Mouse (Mus musculus): ENCODE results near the gene Gorasp1.

Gorasp1 gene

DNA sequence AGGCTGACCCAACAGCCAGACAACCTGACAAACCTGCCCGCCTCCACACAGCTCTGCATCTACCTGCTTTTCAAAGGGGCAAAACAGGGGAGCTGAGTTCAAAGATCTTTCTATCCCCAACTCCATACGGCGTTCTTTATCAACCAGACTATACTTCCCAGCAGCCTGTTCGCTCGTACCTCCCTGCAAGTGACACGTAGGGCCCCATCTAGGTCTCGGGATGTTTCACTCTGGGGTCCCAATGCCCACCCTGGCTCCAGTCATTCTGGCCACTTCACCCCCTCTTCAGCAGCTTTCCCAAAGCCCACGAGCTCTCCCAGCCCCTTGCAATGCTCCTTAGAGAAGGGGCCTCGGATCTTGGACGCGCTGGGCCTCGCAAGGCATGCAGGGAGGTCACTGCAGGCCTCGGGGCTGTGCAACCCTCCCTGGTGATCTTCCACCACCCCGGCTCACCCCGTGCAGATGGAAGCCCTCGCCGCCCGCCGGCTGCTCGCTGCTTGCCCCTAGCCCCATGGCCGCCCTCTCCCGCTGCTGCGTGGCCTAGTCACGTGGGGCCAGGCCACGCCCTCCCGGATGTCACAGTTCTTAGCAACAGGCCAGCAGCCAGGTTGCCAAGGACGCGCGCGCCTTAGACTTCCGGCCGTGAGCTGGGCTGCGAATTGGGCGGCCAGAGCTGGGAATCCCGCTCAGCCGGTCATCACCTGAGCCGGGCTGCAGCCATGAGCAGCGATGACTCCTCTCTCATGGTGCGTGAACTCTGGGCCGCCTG, at the start of gene Gorasp1, which contains the start of gene Ttc21a:
TSS of gene Gorasp1 (minus strand) at position 561 of the 769 bp plus-strand sequence.
TSS of gene Ttc21a (plus strand) at position 602 of the 769 bp plus-strand sequence.
- DNase-seq (ENCODE audit: low spot score) = peak; percentile 74

DNA sequence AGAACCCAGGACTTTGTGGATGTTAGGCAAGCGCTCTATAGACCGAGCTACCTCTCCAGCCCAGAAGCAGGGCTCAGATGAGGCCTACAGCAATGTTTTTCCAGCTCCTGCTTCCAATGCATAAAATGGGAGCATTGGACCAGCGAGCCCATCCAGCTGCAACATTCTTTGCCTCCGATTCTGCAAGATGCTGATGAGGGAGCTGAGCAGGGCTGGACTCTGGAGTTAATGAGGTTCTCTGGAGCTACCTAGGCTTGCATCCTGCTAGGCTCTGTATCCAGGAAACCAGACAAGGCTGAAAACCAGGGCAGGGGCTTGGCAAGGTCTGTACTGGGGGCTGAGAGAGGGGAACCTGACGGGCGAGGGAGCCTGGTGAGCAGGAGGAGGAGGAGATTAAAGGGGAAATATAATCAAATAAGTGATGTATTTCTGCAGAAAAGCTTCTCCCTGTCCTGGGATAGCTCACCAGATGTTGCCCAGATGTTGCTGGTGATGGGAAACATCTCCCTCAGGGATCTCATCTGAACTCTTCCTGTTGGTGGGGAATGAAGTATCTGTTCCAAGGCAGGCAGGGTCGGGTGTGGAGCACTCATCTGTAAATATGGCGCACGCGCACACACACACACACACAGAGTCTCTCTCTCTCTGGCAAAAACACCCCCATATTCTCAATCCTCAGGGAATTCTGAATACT, 48.7 kb upstream of the Gorasp1 start:
- no peak for DNase-seq (ENCODE audit: low spot score)

DNA sequence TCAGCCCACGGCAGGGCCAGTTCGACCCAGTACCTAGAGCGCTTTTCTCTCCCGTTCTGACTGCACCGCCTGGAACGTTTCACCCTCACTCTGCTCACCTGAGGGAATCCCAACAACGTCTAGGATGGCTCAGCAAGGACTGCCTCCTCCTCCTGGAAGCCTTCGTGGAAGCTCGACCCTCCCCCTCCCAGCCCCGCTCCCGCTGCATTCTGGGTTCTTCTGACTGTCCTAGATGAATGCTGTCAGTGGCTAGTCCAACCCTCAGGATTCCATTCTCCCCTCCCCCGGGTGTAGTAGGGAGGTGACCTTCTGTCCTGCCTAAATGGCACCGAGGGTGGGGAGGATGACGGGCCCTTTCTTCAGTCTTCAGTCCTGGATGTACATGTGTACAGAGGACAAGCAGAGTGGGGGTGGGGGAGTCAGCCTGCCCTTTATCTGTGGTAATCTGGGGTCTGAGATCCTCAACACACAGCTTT, 47.2 kb upstream of the Gorasp1 start, which contains the start of gene Csrnp1:
TSS of gene Csrnp1 (minus strand) at position 123 of the 476 bp plus-strand sequence.
- no peak for DNase-seq (ENCODE audit: low spot score)

DNA sequence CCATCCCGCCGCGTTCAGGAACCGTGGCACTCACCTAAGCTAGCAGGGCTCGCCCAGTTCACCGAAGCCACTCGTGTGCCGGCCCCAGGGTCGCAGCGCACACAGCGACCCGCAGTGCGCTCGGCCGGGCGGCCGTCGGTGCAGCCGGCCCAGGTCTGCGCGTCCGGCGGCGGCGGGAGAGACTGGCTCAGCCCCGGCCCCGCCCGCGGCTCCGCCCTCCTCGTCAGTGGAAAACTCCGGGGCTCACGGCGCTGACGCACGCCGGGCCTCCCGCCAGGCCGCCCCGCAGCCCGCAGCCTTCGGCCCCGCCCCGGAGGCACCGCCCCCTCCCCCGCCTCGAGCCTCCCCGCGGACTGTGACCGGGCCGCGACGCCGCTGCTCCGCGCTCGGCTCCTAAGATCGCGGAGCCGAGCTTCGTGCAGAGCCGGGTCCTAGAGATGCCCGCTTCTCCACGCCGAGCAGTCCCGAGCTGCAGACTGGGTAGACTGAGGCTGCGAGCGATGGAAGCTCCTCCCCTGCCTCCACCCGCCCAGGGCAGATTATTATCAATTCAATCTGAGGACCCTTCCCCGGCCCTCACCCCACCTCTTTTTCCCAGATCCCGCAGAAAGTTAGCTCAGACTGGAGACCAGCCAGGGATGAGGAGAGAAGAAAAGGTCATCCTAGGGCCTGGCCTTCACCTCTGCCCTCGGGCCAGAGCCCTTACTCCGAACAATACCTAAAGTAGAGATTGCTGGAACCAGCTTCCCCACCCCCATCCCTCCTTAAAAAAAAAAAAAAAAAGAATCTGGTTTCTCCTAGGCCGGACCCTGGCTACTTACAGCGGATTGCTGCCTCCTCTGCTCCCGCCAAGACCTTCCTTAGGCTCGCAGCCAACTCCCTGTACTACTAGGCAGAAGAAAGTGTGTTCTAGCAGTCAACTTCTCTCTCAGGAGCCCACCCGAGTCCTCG, 46.5 kb upstream of the Gorasp1 start:
- no peak for DNase-seq (ENCODE audit: low spot score)

DNA sequence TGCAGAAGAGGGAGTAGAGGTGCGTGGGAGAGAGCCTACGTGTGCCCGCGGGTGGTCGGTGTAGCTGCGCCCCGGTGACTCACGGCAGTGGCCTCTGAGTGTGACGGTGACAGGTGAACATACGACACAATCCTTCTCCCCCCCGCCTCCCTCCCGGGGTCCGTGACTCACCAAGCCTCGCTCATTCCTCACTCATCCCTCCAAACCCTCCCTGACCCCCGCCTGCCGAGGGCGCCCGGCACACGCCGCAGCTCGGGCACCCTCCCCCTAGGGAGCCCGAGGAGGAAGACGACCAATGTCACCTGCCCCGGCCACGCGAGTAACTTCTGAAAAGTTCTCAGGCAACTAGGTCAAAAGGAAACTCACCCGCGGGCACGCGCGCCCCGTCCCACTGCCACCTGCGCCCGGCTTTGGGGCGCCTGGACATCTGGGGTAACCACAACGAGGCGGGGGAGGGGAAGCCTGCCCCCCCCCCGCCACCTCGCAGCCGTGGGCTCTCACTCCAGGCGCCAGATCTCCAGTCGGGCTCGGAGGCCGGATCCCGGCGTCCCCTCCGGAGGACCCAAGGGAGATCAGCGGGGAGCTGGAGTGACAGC, 45.7 kb upstream of the Gorasp1 start:
- no peak for DNase-seq (ENCODE audit: low spot score)

DNA sequence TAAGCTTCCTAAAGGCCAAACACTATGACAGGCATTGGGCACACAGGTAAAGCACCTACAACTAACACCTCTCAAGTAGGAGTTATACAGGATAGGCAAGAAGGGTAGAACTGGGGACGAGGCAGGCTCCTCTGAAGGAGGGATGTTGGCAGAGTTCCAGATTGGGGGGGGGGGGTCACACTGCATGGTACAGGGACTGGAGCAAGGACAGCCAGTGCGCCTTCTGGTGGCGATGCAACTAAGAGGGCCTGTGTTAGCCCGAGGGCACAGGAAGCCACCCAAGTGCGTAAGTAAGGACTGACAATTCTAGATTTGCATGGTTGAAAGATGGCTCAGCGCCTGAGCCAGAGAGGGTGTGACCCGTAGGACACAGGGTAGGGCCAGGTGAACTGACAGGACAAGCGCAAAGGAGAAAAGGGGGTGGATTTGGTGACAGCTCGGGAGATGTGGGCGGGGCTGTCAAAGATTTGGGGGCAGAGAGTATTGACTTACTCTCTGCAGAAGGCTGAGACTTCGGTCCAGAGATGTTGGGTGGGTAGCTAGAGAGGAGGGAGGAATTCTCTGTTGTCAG, 45.0 kb upstream of the Gorasp1 start:
- no peak for DNase-seq (ENCODE audit: low spot score)

DNA sequence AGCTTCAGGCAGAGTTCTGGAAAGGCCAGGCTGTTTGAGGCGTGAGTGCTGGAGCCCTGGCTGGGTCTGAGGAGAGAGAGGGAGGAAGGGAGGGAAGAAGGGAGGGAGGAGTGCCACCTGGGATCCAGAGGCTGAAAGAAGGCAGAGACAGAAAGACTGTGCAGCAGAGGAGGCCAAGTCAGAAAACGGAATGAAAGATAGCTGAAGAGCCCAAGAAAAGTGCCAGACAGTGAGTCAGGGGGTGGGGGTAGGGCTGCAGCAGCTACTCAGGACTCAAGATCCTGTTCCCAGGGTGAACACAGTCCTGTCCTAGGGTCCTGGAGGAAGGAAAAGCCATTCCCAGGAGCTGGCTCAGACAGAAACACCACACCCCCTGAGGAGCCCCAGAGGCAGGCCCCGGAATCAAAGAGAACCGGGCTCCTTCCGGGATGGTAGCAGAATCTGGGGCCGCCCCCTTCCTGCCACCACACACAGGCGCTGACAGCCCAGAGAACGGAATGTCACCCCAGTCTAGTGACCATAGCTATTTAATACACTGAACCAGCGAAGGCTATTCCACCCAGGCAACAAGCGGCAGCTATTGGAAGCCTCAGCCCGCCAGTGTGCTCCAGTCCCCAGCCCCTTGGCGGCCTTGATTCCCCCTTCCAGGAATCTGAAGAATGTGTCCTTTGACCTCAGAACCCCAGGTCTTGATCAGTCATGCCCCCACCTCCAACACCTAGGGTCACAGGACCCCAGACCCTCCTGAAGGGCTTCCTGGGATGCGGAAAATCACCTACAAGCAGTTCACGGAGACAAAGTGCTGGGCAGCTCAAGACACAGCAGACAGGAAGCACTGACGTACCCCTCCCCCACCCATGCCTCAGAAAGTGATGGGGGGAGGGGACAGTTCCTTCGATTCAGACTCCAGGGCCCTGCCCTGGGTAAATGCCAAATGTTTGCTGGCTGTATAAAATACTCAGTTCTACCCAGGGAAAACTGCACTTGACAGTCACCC, 44.1 kb upstream of the Gorasp1 start:
- no peak for DNase-seq (ENCODE audit: low spot score)

DNA sequence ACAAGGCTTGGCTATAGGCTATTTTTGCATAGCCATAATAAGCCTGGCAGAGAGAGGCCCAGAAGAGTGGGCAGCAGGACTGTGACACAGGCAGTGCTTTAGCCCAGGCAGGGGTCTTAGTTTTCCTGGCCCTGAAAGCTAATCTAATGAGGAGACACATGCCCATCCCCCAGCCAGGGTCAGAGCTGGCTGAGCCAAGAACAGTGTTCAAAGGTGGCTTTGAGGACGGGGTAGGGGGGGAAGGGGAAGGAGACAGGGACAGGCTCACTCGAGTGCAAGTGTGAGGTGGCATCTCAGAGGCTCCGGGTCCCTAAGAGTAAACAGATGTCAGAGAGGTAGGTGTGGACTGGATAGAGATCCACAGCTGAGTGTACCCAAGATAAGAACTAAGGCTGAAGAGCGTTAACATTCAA, 43.4 kb upstream of the Gorasp1 start:
- no peak for DNase-seq (ENCODE audit: low spot score)

DNA sequence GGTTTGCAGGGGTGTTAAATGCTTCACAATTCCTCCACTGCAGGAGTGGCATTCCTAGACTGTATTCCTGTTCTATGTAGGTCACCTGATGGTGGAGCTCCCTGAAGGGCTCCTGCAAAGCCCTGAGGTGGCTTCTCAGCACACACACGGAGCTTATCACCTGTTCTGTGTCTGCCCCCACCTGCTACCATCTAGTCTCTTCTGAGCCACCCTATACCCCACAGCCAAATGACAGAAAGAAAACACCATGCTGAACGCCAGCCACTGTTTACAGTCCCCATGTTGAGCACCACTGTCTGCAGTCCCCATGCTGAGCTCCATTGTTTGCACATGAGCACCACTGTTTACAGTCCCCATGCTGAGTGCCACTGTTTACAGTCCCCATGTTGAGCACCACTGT, 42.4 kb upstream of the Gorasp1 start:
- DNase-seq (ENCODE audit: low spot score) = no peak

DNA sequence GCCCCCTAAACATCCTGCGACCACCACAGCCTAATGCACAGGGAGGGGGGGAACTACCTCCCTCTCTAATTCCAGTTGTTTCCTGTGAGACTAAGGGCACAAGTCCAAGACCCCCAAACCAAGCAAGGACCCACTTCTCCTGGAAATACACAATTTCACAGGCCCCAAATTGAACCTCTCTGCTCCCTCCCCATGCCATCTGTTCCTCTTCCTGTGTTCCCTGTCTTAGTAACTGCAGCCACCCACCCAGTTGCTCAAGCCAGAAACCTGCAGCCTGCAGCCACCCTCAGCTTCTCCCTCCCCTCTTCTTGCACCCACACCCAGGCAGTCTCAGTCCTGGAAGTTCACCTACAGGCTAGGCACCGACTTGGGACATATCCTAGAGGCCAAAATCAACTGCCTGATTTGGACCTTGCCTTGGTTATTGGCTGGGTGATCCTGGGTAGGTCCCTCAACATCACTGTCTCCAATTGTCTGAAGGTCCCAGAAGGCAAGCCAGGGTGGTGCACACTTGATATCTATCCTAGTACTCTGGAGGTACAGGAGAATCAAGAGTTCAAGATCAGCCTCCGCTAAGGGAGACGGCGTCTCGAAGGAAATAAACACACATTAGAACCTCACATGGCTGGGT, 41.6 kb upstream of the Gorasp1 start:
- DNase-seq (ENCODE audit: low spot score) = no peak

DNA sequence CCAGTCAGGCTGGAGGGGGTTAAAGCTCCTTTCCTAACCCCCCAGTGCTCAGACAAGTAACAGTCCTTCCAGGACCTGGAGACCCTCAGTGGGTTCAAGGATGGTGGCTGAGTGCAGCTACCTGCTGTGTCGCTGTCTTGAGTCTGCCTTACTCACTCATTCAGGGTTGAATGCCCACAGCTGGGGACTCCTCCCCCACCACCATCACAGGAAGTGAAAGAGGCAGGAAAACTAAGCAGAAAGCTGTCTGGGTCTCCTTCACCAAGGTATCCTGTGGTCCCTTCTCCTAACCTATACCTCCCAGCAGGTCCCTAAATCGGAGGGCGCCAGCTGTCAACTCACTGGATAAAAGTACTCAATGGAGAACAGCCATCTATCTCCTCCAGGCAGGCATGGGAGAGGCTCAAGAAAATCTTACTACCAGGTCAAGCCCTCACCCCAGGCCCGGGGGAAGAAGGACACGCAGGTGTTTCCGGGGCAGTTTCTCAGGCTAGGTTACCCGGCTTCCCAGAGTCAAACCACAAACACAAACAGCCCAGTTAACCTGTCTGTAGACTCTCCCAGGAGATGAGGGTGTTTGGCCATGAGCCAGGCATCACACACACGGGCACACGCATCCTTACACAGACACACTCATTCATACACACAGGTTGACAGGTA, 40.9 kb upstream of the Gorasp1 start:
- DNase-seq (ENCODE audit: low spot score) = no peak

DNA sequence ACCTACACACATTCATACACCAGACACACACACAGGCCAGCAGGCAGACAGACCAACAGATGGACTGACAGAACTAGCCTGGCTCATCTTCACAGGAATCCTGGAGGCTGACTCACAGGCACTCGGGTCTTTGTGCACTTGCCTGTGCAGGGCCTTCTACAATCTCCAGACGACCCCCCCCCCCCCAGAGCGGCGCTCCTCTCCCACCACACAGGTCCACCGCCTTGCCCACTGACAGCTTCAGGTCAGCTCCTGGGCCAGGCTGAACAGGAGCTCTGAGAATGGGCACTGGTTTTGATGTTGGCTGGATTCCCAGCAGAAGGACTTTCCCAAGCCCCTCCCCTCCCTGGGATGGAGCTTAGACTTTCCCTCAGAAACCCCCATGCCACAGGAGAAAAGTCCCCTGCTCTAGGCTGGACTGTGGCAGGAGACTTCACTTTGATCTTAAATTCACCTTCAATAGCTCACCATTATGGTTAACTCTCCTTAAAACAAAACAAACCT, 40.2 kb upstream of the Gorasp1 start:
- no peak for DNase-seq (ENCODE audit: low spot score)

DNA sequence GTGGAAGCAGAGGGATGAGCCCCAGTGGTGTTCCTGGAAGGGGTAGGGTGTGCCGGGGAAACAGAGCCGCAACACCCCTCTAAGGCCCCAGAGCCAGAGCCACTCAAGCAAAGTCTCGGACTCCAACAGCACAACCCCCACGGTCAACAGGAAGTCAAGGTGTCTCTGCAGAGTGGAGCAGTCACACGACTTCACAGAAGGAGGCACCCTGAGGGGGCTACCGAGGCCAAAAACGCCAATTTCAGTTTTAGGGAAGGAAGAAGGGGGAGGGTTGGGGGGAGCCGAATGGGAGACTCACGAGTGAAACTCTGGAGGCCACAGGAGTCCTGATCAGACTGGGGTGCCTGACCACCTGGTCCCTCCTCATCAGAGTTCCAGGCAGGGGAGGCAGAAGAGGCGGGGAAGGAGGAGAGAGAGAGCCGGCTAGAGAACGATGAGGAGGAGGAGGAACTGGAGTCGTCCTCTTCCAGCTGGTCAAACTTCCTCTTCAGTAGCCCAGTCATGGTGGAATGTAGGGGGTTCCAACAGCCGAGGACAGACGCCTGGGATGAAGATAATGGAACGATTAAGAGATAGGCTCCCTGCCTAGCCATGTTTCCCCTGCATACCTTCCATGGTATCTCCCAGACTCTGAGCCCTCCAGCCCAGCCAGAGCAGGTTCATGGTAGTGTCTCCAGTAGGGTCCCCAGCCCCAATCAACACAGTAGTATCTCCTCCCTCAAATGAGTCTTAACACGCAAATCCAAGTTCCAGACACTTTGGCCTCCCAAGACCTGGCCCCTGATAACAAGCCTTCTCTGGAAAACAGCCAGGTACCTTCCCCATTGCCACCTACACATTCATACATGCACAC, 39.6 kb upstream of the Gorasp1 start:
- DNase-seq (ENCODE audit: low spot score) = no peak

DNA sequence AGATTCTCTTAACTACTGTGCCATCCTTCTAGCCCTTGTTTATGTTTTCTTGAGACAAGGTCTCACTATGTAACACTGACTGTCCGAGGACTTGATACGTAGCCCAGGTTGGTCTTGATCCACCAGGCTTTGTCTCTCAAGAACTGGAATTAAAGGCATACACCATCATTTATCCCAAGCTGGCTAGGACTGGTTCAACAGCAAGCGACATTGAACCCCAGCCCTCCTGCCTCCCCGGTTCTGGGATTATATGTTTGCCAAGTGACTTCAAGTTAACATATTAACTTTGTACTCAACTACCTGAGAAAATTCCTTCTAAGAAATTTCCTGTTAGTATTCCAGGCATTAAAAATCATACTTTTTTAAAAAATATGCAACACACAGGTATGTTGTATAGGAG, 37.9 kb upstream of the Gorasp1 start:
- no peak for DNase-seq (ENCODE audit: low spot score)

DNA sequence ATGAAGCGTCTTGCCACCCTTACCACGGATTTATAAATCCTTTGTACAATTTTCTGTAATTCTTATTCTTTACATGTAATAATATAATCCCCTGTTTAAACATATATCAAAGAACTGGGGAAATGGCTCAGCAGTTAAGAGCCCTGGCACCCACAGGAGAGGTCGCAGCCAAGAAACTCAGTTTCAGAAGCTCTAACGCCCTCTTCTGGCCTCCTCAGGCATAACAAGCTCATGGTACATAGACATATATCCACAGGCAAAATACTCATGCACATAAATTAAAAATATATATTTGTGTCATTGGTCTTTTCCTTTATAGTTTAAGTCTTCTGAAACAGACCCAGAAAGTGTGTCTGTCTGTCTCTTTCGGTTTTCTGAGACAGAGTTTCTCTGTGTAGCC, 37.2 kb upstream of the Gorasp1 start:
- DNase-seq (ENCODE audit: low spot score) = no peak

DNA sequence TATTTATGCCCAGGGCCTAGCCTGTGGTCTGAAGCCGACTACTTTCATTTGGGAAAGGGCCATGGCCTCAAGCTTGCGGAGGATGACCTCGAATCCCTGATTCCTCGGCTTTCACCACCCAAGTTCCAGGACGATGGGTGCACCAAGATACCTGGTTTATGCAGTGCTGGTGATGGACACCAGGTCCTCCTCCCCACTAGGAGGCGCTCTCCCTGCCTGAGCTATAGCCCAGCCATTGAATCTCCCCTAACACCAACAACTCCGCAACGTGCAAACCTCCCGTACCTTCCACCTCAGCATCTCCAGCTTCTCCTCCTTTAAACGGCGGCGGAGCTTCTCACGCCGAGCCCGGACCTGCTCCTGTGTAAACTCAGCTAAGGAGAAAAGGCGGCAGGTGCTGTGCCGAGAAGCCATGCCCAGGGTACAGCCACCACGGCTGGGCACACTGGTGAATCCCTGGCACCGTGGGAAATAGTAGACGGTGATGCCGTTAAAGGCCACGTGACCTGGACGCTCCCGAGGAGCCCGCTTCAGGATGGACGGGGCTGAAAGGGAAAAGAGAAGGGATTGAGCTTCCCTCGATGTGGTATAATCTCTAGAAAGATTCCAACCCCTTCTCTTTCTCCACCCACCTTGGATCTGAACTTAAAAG, 36.6 kb upstream of the Gorasp1 start:
- no peak for DNase-seq (ENCODE audit: low spot score)

DNA sequence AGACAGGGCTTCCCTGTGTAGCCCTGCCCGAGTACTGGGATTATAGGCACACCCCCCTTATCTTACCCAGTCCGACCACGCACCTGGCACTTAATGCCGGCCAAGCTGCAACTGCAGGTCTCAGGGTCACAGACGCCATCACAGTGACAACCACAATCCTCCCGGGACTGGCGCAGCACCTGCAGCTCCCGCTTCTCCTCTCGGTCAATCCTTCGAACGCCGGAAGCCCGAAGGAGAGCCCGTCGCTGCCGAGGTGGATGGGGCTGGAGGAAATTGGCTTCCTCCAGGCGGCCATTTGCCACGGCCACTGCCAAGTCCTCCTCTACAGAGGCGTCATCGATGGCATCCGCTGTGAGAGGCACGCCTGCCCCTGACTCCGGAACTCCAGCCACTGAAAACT, 35.9 kb upstream of the Gorasp1 start:
- DNase-seq (ENCODE audit: low spot score) = no peak

Data from layer of hippocampus, adult 9-10 months (tissue).